Mouse (Mus musculus) cerebellum, postnatal 4 days (tissue): ENCODE results near the gene Col13a1.
A peak's percentile ranks its signal among the peaks of the same experiment; 100 is the strongest.

Experiments used
- DNase-seq, 2 experiments: peaks; one replicate each; pipeline ENCODE4 v3.0.0; 2022; ENCODE audit warnings: low spot score in 2 of 2, mixed read lengths in 1 of 2

The Col13a1 gene

DNA sequence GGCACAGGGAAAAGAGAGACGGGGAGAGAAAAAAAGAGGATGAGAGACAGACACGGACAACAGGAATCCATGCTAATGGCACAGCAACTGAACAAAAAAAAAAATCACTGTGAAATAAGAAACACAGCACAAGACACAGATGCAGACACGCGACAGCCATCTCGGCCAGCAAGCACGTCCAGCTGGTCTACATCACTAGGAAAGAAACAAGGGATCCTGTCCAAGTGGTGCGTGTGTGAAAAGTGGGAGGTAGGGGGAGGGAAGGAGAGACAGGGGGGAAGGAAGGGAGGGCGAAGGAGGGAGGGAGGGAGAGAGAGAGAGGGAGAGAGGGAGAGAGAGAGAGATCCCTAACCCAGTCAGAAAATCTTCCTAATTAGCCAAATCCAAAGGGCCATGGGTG lies 73.6 kb downstream of the Col13a1 start:
- no peak for DNase-seq

DNA sequence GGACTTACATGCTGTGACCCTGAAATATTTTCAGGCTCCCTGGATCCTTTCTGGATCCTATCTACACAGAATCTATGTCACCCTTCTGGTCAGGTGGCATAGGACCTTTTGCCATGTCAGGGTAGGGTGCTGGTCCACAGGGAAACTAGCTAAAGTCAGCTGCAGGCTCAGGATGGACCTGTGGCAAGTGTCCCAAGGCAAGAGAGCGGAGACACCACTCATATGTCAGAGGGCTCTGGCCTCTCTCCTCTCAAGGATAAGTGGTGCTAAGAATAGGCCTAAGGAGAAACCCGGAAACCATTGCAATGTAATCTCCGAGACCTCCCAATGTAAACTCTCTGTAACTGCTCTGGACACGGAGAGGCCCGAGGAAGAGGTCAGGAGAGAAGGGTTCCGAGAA lies 80.8 kb downstream of the Col13a1 start:
- no peak for DNase-seq

DNA sequence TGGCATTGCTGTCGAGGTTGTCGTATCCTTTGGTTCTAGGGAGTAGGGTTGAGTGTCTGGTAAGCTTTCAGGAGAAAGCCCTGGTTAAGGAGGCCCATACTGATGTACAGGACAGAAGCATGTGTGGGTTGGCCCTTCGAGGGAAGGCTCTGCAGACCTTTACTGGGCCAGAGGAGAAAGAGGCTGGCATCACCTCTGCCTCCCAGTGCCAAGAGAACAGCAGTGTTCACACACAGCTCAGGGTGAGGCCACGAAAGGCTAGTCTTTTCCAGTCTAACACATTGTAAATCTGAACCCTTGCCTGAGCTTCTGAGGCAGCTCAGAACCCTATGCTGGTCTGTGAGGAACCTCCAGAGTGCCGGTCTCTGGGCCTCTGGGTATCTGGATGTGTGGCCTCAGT lies 84.3 kb downstream of the Col13a1 start:
- no peak for DNase-seq

DNA sequence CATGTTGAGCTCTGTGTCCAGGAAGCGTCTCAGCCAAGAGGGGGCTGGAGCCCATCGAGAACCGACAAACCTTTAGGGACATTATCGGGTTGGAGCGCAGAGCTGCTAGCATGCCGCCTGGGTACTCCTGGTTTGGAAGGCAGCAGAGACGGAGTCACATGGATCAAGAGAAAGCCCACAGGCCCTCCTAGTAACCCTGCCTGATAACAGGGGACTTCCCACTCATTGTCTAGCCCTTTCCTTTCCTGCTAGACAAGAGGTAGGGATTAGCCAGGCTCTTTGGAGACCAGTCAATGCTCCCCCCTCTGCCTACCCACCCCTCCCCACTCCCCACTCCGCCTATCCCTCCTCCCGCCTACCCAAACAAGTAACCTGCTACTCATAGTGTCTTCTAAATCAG lies 87.8 kb downstream of the Col13a1 start:
- DNase-seq = no peak

DNA sequence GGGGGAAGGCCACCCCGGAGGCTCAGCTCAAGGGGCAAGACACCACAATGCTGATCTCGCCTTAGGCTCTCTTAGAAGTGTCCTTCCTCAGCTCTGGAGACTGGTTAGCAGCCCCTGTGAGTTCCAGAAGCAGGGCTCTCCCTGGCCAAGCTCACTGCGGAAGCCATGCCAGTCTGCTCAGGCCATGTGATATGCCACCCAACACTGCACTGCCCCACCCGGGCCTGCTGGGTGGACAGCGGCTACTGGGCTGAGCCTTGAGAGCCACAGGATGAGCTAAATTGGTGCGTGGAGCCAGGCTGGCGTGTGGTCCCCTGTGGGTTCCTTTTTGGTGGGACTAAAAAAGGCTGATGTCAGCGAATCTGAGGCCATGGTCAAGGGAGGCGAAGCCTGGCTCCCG lies 88.6 kb downstream of the Col13a1 start:
- no peak for DNase-seq

DNA sequence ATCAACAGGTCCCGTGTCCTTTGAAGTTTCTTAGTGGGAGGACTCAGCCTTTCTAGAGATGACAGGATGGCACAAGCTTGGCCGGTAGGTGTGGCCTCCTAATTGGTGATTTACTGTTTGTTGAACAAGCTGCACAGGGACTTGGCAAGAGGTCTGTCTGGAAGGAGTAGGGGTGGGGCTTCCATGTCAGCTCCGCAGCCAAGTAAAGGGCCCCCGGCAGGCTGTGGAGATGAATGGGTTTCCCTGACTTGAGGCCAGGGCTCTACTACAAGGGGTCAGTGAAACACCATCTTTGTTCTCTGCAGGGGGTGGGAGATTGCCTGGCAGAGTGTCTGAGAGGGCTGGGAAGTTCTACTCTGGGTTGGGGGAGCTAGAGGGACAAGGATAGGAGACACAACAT lies 99.5 kb downstream of the Col13a1 start:
- peak in 1 of 2 experiments; percentile 35 for DNase-seq

DNA sequence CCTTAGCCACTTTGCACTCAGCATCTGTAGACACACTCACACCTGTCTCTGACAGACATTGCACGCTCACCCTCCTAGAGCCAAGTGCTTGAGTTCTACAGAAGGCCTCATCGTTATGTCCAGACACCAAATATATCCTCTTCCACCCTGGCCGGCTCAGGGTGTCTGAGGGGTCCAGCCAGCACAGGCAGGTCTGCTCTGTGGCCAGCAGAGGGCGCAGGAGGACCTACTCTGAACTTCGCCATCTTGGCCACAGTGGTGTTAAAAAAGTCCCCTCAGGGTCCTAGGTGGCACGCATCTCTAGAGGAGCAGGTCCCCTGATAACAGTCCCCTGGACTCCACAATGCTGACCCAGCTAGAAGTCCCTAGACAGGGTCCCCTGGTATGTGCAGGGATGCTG lies 101.1 kb downstream of the Col13a1 start:
- peak; percentile 72 to 84 for DNase-seq

DNA sequence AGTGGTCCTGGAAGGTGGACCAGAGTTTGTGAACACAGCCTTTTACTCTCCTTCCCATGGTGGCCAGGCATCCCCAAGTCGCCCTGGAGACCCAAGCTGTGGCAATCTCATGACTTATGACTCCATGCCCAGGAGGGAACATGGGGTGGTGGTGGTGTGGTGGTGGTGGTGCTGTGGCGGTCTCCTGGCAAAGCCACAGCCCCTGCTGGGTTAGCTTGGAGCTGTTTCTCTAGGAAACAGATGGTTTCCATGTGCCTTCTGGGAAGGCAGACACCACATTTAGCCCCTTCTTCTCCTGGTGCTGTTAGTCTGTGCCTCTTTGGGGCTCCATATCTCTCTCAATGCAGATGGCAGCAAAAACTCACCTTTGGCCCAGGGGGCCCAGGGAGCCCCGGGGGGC lies 109.1 kb downstream of the Col13a1 start:
- no peak for DNase-seq

DNA sequence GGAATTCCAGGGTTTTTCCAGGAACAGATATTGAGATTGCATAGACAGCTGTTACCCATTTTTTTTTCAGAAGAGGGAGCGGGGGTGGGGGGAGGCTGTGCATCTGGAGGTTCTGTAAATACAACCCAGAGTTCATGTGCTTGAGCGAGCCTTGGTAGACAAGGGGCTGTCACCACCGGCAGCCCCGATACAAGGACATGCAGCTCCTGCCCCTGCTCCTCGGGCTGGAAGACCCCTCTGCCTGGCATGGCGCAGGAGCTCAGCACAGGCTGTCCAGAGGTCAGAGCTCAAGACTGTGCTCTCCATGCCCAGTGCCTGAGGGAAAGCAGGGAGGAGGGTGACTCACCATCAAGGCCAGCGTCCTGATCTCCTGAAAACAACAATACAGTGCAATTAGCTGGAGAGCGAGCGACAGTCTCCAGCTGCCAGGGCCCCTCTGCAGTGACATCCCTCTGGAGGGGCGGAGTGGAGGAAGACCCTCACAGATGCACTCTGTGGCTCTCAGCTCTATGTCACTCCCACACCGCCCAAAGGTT lies 112.8 kb downstream of the Col13a1 start:
- no peak for DNase-seq

DNA sequence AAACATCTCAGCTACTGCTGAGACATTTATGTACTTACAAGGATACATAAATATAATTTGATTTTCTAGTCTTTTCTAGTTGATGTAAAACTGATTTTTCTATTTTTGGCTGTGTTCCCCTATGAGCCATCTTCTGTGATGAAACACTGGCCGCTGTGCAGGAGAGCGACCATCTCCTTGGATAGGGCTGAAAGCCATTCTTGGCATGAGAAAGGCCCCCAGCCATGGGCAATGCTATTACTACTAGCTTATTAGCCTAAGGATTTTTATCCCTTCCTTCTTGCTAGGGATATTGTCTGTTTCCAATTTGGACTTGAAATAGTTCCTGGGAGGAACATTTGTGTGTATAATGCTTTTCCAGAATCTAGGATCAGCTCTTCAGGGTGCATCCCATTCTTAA lies 119.5 kb downstream of the Col13a1 start:
- no peak for DNase-seq

DNA sequence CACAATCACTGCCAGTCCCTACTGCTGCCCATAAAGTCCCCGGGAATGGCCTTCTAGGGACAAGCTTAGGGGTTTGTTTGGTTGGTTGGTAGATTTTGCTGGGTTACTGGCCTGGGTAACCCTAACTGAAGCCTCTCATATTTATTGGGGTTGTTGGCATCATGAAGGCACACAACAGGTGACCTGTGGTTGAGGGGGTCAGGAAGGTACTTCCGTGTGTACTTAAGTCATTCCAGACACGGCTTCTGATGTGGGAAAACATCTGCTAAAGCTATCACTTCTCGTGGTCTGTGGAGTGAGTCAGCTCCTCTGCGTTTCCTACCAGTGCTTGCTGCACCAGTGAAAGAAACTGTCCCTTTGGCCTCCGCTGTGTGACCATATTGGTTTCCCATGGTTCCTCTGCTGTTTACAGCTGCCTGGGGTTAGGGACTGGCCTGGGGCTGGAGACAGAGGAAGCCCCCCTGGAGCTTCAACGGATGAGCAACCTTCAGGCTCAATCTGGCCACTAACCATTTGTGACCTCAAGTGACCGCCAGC lies 123.7 kb downstream of the Col13a1 start:
- DNase-seq = no peak

DNA sequence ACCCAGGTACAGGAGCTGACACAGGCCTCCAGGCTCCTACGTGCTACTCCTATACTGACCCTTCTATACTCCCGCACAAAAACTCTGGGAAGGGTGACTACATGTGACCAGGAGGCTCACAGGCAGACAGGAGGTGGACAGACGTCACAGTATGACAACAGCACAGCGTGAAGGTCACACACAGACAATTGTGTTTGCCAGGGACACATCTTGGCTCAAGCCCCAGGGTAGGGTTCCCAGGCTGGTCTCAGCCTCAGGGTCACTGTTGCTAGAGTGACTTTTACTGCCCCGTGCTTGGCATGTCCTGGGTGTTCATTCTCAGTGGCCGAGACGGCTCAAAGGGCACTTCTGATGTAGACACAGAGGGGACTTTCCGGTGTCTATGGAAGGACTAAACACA lies 126.1 kb downstream of the Col13a1 start:
- DNase-seq = no peak

DNA sequence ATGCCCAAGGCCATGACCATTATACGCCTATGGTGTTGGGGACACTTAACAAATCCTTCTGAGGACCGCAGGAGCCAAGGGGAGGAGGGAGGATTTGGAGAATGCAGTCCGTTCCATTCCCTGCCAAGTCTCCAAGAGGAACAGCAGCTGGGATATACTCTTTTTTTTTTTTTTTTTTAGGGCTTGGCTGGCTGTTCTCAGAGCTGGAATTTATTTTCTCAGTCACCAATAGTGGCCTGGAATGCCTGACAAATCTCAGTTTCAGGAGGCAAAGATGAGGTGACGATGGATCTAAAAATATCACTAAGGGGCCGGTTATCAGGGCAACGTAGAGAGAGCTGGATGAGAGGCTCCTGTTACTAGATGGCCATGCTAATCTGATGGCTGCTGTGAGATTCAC lies 130.4 kb downstream of the Col13a1 start:
- no peak for DNase-seq

DNA sequence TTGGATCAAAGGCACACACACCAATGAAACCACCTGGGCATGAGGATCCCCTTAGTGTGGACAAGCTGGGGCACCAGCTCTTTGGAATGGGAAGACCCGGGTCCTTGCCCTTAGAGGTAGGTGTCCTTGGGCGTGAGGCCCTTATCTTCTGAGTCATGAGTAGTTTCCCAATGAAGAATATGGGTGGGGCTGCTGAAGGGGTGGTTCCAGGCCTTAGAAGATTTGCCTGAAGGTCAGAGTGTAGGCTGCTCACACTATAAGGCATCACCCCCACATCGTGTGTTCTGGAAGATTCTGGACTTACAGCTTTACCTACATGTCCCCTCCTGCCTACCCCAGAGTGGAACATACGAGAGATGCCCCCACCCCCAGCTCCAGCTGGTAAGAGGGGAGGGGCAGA lies 133.4 kb downstream of the Col13a1 start:
- DNase-seq = no peak

DNA sequence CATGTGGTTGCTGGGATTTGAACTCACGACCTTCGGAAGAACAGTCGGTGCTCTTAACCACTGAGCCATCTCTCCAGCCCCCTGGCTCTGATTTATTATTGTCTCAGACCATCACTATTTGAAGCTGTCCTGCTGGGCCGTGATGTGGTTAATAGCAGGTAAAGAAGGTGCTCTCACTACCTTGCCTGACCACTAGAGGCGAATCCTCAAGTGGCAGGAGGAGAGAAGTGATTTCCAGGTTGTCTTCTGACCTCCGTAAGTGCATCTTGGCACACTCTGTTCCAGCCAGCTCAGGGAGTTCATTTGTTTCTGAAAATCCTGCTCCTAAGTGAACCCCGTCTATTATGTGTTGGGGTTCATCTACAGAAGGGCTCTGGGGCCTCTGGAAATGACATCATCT lies 134.4 kb downstream of the Col13a1 start:
- no peak for DNase-seq

DNA sequence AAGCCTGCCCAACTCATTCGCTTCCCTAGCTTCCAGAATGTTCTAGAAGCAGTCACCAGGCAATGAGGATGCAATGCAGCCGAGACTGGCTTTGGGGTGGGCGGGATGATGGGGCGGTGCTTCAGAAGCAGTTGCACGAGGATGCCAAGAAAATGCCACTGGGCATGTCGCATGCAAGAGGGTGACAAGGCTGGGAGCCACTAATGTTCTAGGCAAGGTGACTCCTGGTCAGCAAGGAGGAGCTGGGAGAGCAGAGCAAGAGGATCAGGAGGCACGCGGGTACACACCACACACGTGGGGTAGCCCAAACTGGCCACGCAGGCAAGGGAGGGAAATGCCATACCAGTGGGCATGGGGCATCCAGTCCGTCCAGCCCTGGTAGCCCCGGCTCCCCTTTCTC lies 136.6 kb downstream of the Col13a1 start:
- DNase-seq = no peak

DNA sequence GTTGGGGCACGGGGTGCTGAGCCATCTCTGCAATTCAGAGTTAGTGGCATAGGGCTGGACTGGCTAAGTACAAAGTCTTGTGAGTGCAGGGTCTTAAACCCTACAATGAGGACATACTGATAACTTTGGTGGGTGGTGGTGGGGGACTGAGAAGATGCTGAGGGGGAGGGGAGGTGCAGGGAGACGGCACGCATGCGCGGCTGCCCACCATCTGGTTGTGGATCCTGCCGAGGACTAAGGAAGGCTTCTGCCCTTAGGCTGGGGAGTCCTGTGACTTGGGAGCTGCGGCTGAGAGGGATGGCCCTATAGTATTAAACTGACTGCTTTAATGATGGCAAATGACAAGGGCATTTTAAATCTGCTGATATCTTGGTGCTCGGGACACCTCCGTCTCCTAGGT lies 139.6 kb downstream of the Col13a1 start:
- DNase-seq = no peak

DNA sequence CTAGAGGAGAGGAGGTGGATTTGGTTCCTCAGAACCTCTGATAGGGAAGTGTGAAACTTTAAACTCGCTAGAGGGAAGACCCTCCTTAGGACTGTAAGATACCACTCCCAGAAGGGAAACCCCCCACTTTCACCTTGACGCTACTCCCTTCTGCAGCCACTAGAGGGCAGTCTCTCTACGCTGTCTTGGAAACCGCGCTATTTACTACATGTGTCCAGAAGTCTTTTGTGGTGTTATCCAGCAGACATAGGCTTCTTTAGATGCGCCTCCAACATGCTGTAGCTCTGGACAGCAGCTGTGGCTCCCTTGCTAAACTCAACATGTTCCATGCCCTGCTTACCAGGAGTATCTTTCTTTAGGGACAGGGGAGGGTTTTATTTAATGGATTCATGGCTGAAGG lies 140.1 kb downstream of the Col13a1 start:
- peak in 1 of 2 experiments; percentile 64 for DNase-seq

DNA sequence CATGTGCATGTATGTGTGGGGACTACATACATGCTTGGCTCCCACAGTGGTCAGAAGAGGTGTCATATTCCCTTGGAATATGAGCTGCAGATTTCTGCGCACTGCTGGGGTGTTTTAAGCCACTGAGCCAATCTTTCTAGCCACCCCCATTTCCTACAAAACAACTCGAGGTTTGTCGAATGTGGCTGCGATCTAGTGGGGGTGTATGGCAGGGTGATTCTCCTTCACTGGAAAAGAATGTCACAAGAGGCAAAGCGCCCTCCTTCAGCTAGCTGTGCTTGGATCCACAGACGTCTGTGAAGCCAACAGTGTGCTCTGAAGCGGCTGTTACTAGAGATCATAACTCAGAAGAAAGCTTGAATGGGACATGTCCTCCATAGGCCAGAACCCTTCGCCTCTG lies 141.6 kb downstream of the Col13a1 start:
- DNase-seq = no peak

DNA sequence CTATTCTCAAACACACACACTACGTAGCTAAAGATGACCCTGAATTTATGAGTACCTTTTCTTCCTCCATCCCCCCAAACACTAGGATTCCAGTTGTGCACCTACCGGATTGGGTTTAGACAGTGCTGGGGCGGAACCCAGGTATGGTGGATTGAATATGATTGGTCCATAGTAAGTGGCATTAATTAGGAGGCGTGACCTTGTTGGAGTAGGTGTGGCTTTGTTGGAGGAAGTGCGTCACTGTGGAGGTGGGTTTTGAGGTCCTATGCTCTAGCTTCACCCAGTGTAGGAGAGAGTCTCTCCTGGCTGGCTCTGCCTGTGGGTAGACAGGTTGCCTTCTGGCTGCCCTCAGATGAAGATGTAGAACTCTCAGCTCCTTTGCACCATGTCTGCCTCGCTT lies 144.6 kb downstream of the Col13a1 start:
- no peak for DNase-seq

DNA sequence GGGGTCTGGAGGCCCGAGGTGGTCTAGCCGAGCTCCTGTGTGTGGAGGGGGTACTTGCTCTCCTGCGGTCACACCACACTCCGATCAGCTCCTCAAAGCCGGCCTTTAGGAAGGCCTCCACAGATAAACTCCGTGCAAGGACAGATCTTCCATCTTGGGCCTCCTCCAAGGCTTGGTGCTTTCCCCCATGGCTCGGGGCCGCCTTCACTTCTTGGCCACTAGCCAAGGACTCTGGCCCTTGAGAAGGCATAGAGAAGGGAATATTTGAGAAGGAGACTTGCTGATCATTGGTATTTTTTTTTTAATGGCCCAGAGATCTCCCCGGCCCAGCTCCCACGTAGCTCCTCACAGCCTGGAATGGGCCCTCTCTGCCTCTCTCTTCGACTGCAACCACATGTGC lies 146.2 kb downstream of the Col13a1 start:
- no peak for DNase-seq

DNA sequence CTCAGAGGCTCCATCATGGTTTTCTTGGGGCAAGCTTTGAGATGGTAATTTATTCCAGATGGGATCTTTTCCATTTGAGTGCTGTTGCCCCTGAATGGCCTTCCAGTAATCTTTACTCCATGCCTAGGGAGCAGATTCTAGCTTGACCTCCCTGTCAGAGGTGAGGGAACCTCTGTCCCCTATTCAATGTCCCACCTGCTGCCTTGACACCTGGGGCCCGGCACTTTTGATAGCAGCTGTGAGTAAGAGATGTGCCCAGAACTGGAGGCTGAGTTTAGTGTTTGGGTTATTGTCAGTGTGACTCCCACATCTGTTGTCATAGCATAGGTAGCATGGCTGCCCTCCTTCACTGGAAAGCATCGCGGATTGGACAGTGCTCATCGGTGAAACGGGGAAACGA lies 147.2 kb downstream of the Col13a1 start:
- no peak for DNase-seq

DNA sequence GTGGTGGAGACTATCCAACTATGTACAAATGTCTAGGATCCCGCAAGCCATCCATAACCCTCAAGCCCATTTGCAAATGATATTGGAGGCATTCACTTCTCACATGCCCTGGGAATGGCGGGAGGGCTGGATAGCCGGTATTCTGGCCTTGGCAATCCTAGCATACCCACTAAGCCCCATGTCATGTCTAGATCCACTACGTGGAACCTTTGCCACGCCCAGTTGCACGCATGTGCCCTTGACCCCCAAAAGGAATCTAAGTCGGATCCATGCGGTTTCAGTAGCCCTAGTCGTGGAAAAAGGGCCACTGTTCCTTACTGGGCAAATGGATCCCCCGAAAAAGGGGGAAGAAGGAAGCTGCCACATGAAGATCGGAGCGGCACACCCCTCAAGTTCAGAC lies 147.7 kb downstream of the Col13a1 start:
- DNase-seq = no peak

DNA sequence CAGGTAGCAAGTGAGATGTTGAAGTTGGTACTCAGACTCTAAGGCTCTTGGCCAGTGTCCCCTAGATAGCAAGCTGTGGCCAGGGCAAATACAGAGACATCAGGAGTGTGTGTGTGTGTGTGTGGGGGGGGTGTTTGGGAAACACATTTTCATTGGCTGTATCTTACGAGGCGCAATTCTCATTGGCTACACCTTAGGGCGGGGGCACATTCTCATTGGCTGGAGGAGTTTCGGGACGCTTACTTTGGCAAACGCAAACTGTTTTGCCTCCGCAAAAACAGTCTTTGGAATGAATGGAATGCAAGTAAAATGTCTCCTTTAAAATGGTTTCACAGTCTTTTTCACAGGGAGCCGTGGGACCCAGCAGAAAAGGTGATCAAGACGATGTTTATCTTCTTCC lies 148.1 kb downstream of the Col13a1 start:
- DNase-seq = no peak
